Mouse (Mus musculus) lung, postnatal 36 days (tissue): ENCODE data around the gene Mfrp.
A peak's percentile ranks its signal among the peaks of the same experiment; 100 is the strongest.
"Not testable (repeated sequence)": the region's sequence is repeated elsewhere in the genome, so short reads cannot be mapped to it uniquely, and the experiment has no call there.

ENCODE experiments used
- DNase-seq: peaks from one replicate; pipeline ENCODE4 v3.0.0; 2022; ENCODE audit warnings: mixed read lengths

Gene Mfrp

GRCm38 (mm10) chr9:44106182-44106581, 4.7 kb downstream of the Mfrp start:
- DNase-seq = no peak

GRCm38 (mm10) chr9:44106596-44106995, 5.1 kb downstream of the Mfrp start:
- DNase-seq = no peak

GRCm38 (mm10) chr9:44107110-44107509, 5.6 kb downstream of the Mfrp start, which contains the start of gene C1qtnf5:
C1qtnf5 (plus strand) TSS chr9:44107245.
- DNase-seq = peak; percentile 90

- no peak for DNase-seq
Observed at GRCm38 (mm10) chr9:44107557-44108179, 6.1 kb downstream of the Mfrp start.

- DNase-seq = no peak
Observed at GRCm38 (mm10) chr9:44108269-44109055, 6.9 kb downstream of the Mfrp start.

GRCm38 (mm10) chr9:44109360-44110095, 8.0 kb downstream of the Mfrp start:
- peak; percentile 87 for DNase-seq

- not testable (repeated sequence) for DNase-seq
Observed at GRCm38 (mm10) chr9:44111909-44112308, 10.4 kb downstream of the Mfrp start.

GRCm38 (mm10) chr9:44113105-44113789, 11.7 kb downstream of the Mfrp start, which contains the start of the genes Gm49380 and Rnf26:
Gm49380 (minus strand) TSS chr9:44113500.
Rnf26 (minus strand) TSS chr9:44113517.
- peak; percentile 98 for DNase-seq

- DNase-seq = no peak
Observed at GRCm38 (mm10) chr9:44114453-44114852, 12.9 kb downstream of the Mfrp start.

- DNase-seq = no peak
Observed at GRCm38 (mm10) chr9:44115599-44115998, 14.1 kb downstream of the Mfrp start.

GRCm38 (mm10) chr9:44116182-44116581, 14.7 kb downstream of the Mfrp start:
- no peak for DNase-seq

GRCm38 (mm10) chr9:44119011-44119410, 17.5 kb downstream of the Mfrp start:
- DNase-seq = peak; percentile 62

- DNase-seq = no peak
Observed at GRCm38 (mm10) chr9:44119948-44120465, 18.5 kb downstream of the Mfrp start.

GRCm38 (mm10) chr9:44124317-44124716, 22.8 kb downstream of the Mfrp start:
- no peak for DNase-seq

- no peak for DNase-seq
Observed at GRCm38 (mm10) chr9:44125026-44125425, 23.5 kb downstream of the Mfrp start.

- DNase-seq = peak; percentile 97
Observed at GRCm38 (mm10) chr9:44125546-44126428, 24.3 kb downstream of the Mfrp start.

GRCm38 (mm10) chr9:44126746-44127145, 25.2 kb downstream of the Mfrp start:
- no peak for DNase-seq

GRCm38 (mm10) chr9:44127351-44127801, 25.8 kb downstream of the Mfrp start:
- DNase-seq = peak; percentile 56

- peak; percentile 73 for DNase-seq
Observed at GRCm38 (mm10) chr9:44129633-44130032, 28.1 kb downstream of the Mfrp start.

GRCm38 (mm10) chr9:44130034-44130433, 28.5 kb downstream of the Mfrp start:
- DNase-seq = peak; percentile 94

GRCm38 (mm10) chr9:44130581-44131275, 29.2 kb downstream of the Mfrp start:
- peak; percentile 76 for DNase-seq
